Mouse (Mus musculus) Patski (cell line): Measurements from ENCODE around the gene Gm43518. TPM values are rescaled to one million over a fixed set of nuclear protein-coding genes. Genes with fewer than 3 reads are reported as not detected.

ENCODE experiments used
- ATAC-seq: fragments of 100-300 bp; one replicate; pipeline ENCODE4 v1.8.0; 2021
- CTCF ChIA-PET: fragments of 350-600 bp; sonication (Branson Sonifier 250); formaldehyde crosslinking; loops from one replicate; lab custom pipeline; 2022; ENCODE audit warnings: inconsistent platforms; lab: Charles Lee
- POLR2A ChIA-PET: fragments of 350-600 bp; sonication (Branson Sonifier 250); formaldehyde crosslinking; loops from one replicate; lab custom pipeline; 2022; ENCODE audit warnings: antibody characterized with exemption, inconsistent platforms; lab: Charles Lee
- DNase-seq: peaks from one replicate; pipeline ENCODE4 v3.0.0-alpha.2; 2011; ENCODE audit warnings: low read depth, low spot score
- H3K27me3 ChIP-seq: fragments of 371-371 bp; one replicate; pipeline ENCODE4 v1.5.1; 2021
- CTCF ChIP-seq: fragments of 100-300 bp; IDR thresholded peaks from one replicate; pipeline ENCODE4 v1.5.1; 2021
- in situ Hi-C: fragments of 300-500 bp; cut with MboI; formaldehyde crosslinking; loops from 3 replicates; pipeline ENCODE4 v1.11.1; 2018; ENCODE audit warnings: low pct_unique_long_range_greater_than_20kb, mixed read lengths
- polyA plus RNA-seq: library from polyadenylated mRNA; unstranded; gene quantifications from one replicate; pipeline ENCODE4 v1.2.3, GENCODE M21; 2021

Gene Gm43518
- polyA plus RNA-seq = 0.68 TPM

DNA sequence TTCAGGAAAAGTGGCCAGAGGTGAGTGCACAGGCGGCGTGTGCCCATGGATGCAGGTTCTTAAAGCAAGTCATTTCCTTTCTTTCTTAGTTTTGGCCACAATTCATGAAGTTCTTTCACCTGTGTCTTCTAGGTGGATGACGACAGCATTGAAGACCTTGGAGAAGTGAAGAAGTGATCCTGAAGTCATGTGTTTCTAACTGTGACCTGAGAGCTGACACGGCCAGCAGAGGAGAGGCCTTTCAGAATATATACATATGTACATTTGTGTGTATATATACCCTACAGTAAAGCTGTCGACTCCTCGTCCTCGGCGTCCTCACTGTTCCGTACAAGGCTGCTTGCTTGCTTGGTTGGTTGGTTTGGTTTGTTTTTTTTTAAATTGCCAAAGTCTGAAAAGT, at the start of gene Gm43518:
Gm43518 (plus strand) TSS at position 301 of the 400 bp plus-strand sequence.
- no peak for DNase-seq
- ATAC-seq = no peak
- CTCF ChIA-PET = interaction anchor here (0.9 to 1.6 kb wide), 2 partner anchors 10 to 13 kb away, joined by 3 to 5 read pairs; no protein-coding TSS in a partner anchor
- POLR2A ChIA-PET = no interaction called here
- H3K27me3 ChIP-seq = no peaks in the 10 kb centered on the region
- in situ Hi-C loops = no loop called here
- no peak for TF ChIP-seq CTCF

- no peak for DNase-seq
- in situ Hi-C loops = no loop called here
- POLR2A ChIA-PET = interaction anchor here (0.6 kb wide), 1 partner anchor 20 kb away, joined by 6 read pairs; no protein-coding TSS in a partner anchor
Measured at GRCm38 (mm10) chr5:123878056-123878455, 49.2 kb upstream of the Gm43518 start.

DNA sequence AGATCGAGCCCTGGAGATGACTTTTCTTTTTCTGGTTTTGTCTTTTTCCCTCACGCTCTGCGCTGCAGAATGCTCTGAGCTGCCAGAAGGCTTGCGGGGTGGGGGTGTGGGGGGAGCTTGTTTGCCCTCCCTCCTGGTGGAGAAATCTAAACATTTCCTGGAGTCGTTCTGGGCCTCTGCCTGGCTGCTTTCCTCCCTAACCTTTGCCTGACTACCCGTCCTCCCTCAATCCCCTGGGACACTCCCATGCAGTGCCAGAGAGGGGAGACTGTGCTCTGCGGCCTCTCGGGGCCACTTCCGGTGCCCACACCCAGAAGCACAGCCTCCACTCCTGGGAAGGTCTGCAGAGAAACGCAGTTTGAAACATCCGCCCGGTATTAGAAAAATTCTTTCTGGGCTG, 47.3 kb upstream of the Gm43518 start, which contains the start of gene Hcar1:
Hcar1 (minus strand) TSS at position 93 of the 400 bp plus-strand sequence.
- peaks cover 29% of the 10 kb centered on the region for H3K27me3 ChIP-seq
- in situ Hi-C loops = no loop called here
- DNase-seq = no peak
- ChIA-PET CTCF (no interaction called here), POLR2A (no interaction called here)
- ATAC-seq = no peak
- TF ChIP-seq CTCF = no peak

More at GRCm38 (mm10) chr5:123878056-123878455, 49.2 kb upstream of the Gm43518 start:
- CTCF ChIA-PET = interaction anchor here (1.2 kb wide), 1 partner anchor 20 kb away, joined by 3 read pairs; no protein-coding TSS in a partner anchor
- no peak for TF ChIP-seq CTCF
- no peak for ATAC-seq
- peaks cover 17% of the 10 kb centered on the region for H3K27me3 ChIP-seq

- peaks cover 29% of the 10 kb centered on the region for H3K27me3 ChIP-seq
- POLR2A ChIA-PET = no interaction called here
- CTCF ChIA-PET = no interaction called here
- DNase-seq (no peak), ATAC-seq (no peak)
- TF ChIP-seq CTCF = no peak
- in situ Hi-C loops = no loop called here
Measured at GRCm38 (mm10) chr5:123880778-123881177, 46.4 kb upstream of the Gm43518 start.

DNA sequence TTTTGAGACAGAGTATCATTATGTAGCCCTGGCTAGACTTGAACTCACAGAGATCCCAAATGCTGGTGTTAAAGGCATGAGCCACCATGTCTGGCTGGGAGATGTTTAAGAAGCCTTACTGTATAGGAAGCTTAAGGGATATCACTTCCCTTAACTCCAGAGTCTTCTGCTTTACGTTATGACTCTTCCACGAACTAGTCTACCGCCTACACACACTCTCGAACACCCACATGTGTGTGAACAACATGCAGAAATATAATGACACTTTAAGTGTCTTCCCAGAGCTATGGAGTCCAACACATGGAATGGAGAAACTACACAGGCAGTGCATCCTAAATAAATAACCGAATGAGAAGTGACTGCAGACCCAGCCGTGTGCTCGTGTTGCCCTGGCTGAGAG, 43.3 kb upstream of the Gm43518 start:
- POLR2A ChIA-PET = no interaction called here
- no peak for TF ChIP-seq CTCF
- peaks cover 20% of the 10 kb centered on the region for H3K27me3 ChIP-seq
- DNase-seq (no peak), ATAC-seq (no peak)
- in situ Hi-C loops = no loop called here
- CTCF ChIA-PET = no interaction called here

GRCm38 (mm10) chr5:123884332-123884731, 42.9 kb upstream of the Gm43518 start:
- CTCF ChIA-PET = no interaction called here
- peaks cover 16% of the 10 kb centered on the region for H3K27me3 ChIP-seq
- in situ Hi-C loops = no loop called here

GRCm38 (mm10) chr5:123886365-123886764, 40.9 kb upstream of the Gm43518 start:
- TF ChIP-seq CTCF = no peak
- ChIA-PET CTCF (no interaction called here), POLR2A (no interaction called here)
- no peak for DNase-seq
- in situ Hi-C loops = no loop called here
- H3K27me3 ChIP-seq = peaks cover 12% of the 10 kb centered on the region
- no peak for ATAC-seq

More at GRCm38 (mm10) chr5:123884332-123884731, 42.9 kb upstream of the Gm43518 start:
- POLR2A ChIA-PET = no interaction called here
- no peak for TF ChIP-seq CTCF
- no peak for DNase-seq
- ATAC-seq = no peak

DNA sequence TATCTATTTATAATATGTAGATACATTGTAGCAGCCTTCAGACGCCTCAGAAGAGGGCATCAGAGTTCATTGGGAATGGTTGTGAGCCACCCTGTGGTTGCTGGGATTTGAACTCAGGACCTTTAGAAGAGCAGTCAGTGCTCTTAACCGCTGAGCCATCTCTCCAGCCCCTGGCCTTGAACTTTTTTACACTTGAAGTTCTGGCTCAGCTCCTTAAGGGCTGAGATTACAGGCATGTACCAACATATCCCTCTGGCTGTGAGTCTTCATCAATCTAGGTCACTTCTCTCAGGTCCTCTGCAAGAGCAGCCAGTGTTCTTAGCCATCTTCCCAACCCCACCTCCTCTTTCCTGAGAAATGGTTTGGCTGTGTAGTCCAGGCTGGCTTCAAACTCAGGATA, 36.9 kb upstream of the Gm43518 start:
- no peak for TF ChIP-seq CTCF
- CTCF ChIA-PET = interaction anchor here (0.8 kb wide), 1 partner anchor 44 kb away, joined by 3 read pairs; no protein-coding TSS in a partner anchor
- POLR2A ChIA-PET = no interaction called here
- DNase-seq (no peak), ATAC-seq (no peak)
- no peaks in the 10 kb centered on the region for H3K27me3 ChIP-seq
- in situ Hi-C loops = loop anchor here (5.0 kb wide), 1 partner anchor 53 kb away; no protein-coding TSS in a partner anchor

GRCm38 (mm10) chr5:123890987-123891386, 36.2 kb upstream of the Gm43518 start:
- no peak for TF ChIP-seq CTCF
- ChIA-PET CTCF (interaction anchor here (0.8 kb wide), 1 partner anchor 44 kb away, joined by 3 read pairs; no protein-coding TSS in a partner anchor), POLR2A (no interaction called here)
- no peaks in the 10 kb centered on the region for H3K27me3 ChIP-seq
- in situ Hi-C loops = loop anchor here (5.0 kb wide), 1 partner anchor 54 kb away; no protein-coding TSS in a partner anchor
- DNase-seq (no peak), ATAC-seq (no peak)

DNA sequence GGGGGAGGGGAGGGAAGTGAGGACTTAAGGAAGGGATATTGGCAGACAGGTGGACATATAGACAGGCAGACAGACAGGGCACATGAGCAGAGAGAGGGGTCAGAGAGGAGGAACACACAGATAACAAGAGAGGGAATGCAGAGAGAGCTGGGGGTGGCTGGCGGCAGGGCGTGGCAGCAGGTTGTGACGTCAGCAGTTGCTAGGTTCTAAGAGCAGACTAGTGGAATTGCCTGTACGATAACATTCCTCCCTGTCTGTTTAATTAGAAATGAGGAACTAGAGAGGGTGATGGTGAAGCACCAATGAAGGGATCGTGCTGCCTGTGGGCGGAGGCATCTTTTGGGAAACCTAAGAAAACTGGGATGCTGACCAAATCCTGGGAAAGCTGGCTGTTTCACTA, 35.5 kb upstream of the Gm43518 start:
- ATAC-seq (no peak), DNase-seq (no peak)
- ChIA-PET POLR2A (no interaction called here), CTCF (no interaction called here)
- in situ Hi-C loops = loop anchor here (5.0 kb wide), 1 partner anchor 54 kb away; no protein-coding TSS in a partner anchor
- no peaks in the 10 kb centered on the region for H3K27me3 ChIP-seq
- TF ChIP-seq CTCF = no peak

GRCm38 (mm10) chr5:123893520-123893919, 33.7 kb upstream of the Gm43518 start:
- ATAC-seq = no peak
- no peak for DNase-seq
- in situ Hi-C loops = loop anchor here (5.0 kb wide), 1 partner anchor 56 kb away; no protein-coding TSS in a partner anchor
- POLR2A ChIA-PET = no interaction called here
- TF ChIP-seq CTCF = no peak
- H3K27me3 ChIP-seq = no peaks in the 10 kb centered on the region
- CTCF ChIA-PET = no interaction called here
